Mouse (Mus musculus): ENCODE measurements around the gene Tex13a.

GRCm38 (mm10) chrX:138170146-138170545, 39.2 kb downstream of the Tex13a start:
- TF ChIP-seq POLR2A (IDR thresholded peaks at IDR 0.05; ENCODE audit: borderline replicate concordance, insufficient read depth, low read length) (no peak), CTCF (IDR thresholded peaks at IDR 0.05; ENCODE audit: borderline replicate concordance, insufficient read depth, low read depth, low read length) (no peak)
